ENCODE assay signal across 29 mouse cellular contexts in the genomic region with DNA sequence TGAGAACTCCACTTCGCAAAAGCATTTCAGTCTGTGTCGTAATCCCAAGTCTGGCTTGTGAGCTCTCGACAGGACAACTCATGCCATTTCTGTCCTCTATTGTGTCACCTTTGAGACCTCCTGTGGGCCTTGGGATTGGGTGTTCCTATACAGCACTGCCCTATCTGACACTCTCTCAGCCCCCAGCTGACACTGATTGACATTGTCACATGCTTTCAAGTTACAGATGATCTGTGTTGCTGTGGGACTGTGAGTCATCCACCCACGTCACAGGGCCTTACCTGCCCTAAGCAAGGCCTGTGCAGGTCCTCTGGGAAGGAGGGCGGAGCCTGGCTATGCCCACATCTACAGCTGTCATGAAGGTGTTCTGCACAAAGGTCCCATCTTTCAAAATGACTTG. TPM values are rescaled to one million over a fixed set of nuclear protein-coding genes. Genes with fewer than 3 reads are reported as not detected.
DNase-seq lines count a peak whose midpoint lies in the region; ATAC-seq and TF ChIP-seq lines count a peak whose summit lies in the region.
"Had no signal": no experiment of that assay in that cellular context is flagged by ENCODE, and none has a peak within 500 bp of the region (broad histone marks: within the 10 kb centered on the region; RNA-seq: fewer than 3 reads in every experiment).

No protein-coding gene starts in this region.

- 42% methylated on average over 5 of the region's 5 CpGs for WGBS in liver, adult 2 months
- 82% methylated on average over 5 of the region's 5 CpGs for WGBS in liver, embryonic 12.5 days (ENCODE audit: insufficient replicate concordance)
- WGBS in liver, embryonic 16.5 days (ENCODE audit: insufficient replicate concordance): 74% methylated on average over 5 of the region's 5 CpGs
- 93% methylated on average over 5 of the region's 5 CpGs for WGBS in stomach, embryonic 16.5 days
- 94% methylated on average over 5 of the region's 5 CpGs for WGBS in forebrain, postnatal 0 days

- peak; percentile 51 for DNase-seq in liver, adult 2 months (ENCODE audit: extremely low read depth, low read depth, low spot score)
- DNase-seq in forebrain, postnatal 0 days: no peak
- DNase-seq: adrenal gland, postnatal 10 days; adrenal gland, postnatal 36 days; B cell, adult 2 months; cerebellum, adult 11 months; cerebellum, adult 2 months; cerebellum, adult 9-11 months; cerebellum, postnatal 25 days; gastrocnemius, postnatal 10 days; gastrocnemius, postnatal 36 days had no signal

- no peak overlapping the region for H3K9ac ChIP-seq in liver, adult 2 months (ENCODE audit: low read depth, low read length)
- H3K9ac ChIP-seq in liver, embryonic 12.5 days: no peak overlapping the region
- no peak overlapping the region for H3K9ac ChIP-seq in liver, embryonic 16.5 days (ENCODE audit: low read depth, low read length)
- H3K9ac ChIP-seq in stomach, embryonic 16.5 days (ENCODE audit: low read length): no peak overlapping the region
- no peak overlapping the region for H3K9ac ChIP-seq in forebrain, postnatal 0 days
- H3K9ac ChIP-seq: embryonic facial prominence, embryonic 12.5 days; embryonic facial prominence, embryonic 15.5 days; hindbrain, embryonic 12.5 days had no signal

- peaks cover 23% of the 10 kb centered on the region for H3K4me1 ChIP-seq in liver, adult 2 months (ENCODE audit: control insufficient read depth, insufficient read depth, low read length)
- no peaks in the 10 kb centered on the region for H3K4me1 ChIP-seq in liver, embryonic 12.5 days
- H3K4me1 ChIP-seq in brown adipose tissue, adult 24 weeks (ENCODE audit: control insufficient read depth, insufficient read depth, insufficient read length, low read length): no peaks in the 10 kb centered on the region
- H3K4me1 ChIP-seq in liver, embryonic 16.5 days (ENCODE audit: control insufficient read depth, low read depth, low read length): no peaks in the 10 kb centered on the region; the same call in none of the 2 replicates
- H3K4me1 ChIP-seq in stomach, embryonic 16.5 days (ENCODE audit: control insufficient read depth, insufficient read depth, low read length): 0 out of 2 replicates have a peak, but pooled peaks cover 2% of the 10 kb centered on the region
- no peaks in the 10 kb centered on the region for H3K4me1 ChIP-seq in forebrain, postnatal 0 days (ENCODE audit: insufficient read depth)
- H3K4me1 ChIP-seq: embryonic facial prominence, embryonic 12.5 days; embryonic facial prominence, embryonic 15.5 days; hindbrain, embryonic 12.5 days had no signal

- H3K4me3 ChIP-seq in liver, adult 2 months (ENCODE audit: insufficient read depth, low read depth, low read length): no peak overlapping the region
- H3K4me3 ChIP-seq in liver, embryonic 12.5 days: no peak overlapping the region
- H3K4me3 ChIP-seq in brown adipose tissue, adult 24 weeks (ENCODE audit: insufficient read depth, low read depth, low read length): no peak overlapping the region
- H3K4me3 ChIP-seq in liver, embryonic 16.5 days (ENCODE audit: low read depth, low read length): no peak overlapping the region
- no peak overlapping the region for H3K4me3 ChIP-seq in stomach, embryonic 16.5 days (replicated peaks; ENCODE audit: low read length)
- H3K4me3 ChIP-seq in forebrain, postnatal 0 days (ENCODE audit: low read depth, low read length): no peak overlapping the region
- H3K4me3 ChIP-seq: embryonic facial prominence, embryonic 12.5 days; embryonic facial prominence, embryonic 15.5 days; hindbrain, embryonic 12.5 days had no signal

- no peak overlapping the region for H3K27ac ChIP-seq in liver, adult 2 months (replicated peaks; ENCODE audit: insufficient read depth, low read depth, low read length)
- H3K27ac ChIP-seq in liver, embryonic 12.5 days: no peak overlapping the region
- peak overlapping the region; percentile 54; the same call in 1 of the 2 replicates for H3K27ac ChIP-seq in brown adipose tissue, adult 24 weeks (replicated peaks; ENCODE audit: low read depth, low read length)
- H3K27ac ChIP-seq in liver, embryonic 16.5 days (ENCODE audit: low read length): no peak overlapping the region
- H3K27ac ChIP-seq in stomach, embryonic 16.5 days (ENCODE audit: low read length): no peak overlapping the region
- no peak overlapping the region for H3K27ac ChIP-seq in forebrain, postnatal 0 days (ENCODE audit: low read depth, low read length)
- H3K27ac ChIP-seq: embryonic facial prominence, embryonic 12.5 days; embryonic facial prominence, embryonic 15.5 days; hindbrain, embryonic 12.5 days had no signal

- no peak for ATAC-seq in liver, embryonic 12.5 days
- ATAC-seq in liver, embryonic 16.5 days (ENCODE audit: low read depth): peak; percentile 53; the same call in 1 of the 2 replicates
- ATAC-seq in stomach, embryonic 16.5 days (ENCODE audit: insufficient read depth, low FRiP score): 0 out of 2 replicates have a peak, but pooled peaks have one; percentile 38
- ATAC-seq in forebrain, postnatal 0 days: no peak
- ATAC-seq in megakaryocyte, adult 5-6 weeks (ENCODE audit: poor library complexity, severe bottlenecking): no peak
- ATAC-seq: forebrain, embryonic 14.5 days; hindbrain, embryonic 16.5 days; Patski had no signal

- no peak overlapping the region for H3K4me2 ChIP-seq in liver, embryonic 12.5 days
- no peak overlapping the region for H3K4me2 ChIP-seq in liver, embryonic 16.5 days (ENCODE audit: low read depth, low read length)
- H3K4me2 ChIP-seq in stomach, embryonic 16.5 days (ENCODE audit: low read depth, low read length): no peak overlapping the region
- no peak overlapping the region for H3K4me2 ChIP-seq in forebrain, postnatal 0 days (ENCODE audit: low read depth)
- H3K4me2 ChIP-seq: embryonic facial prominence, embryonic 12.5 days; embryonic facial prominence, embryonic 15.5 days; heart, embryonic 11.5 days; hindbrain, embryonic 12.5 days had no signal

- no peak for TF ChIP-seq POLR2A in liver, adult 2 months (IDR thresholded peaks at IDR 0.05; ENCODE audit: extremely low read depth, insufficient read depth, low read length)

- H3K27me3 ChIP-seq in liver, adult 2 months (ENCODE audit: control insufficient read depth, insufficient read depth, low read length): no peaks in the 10 kb centered on the region
- no peaks in the 10 kb centered on the region for H3K27me3 ChIP-seq in liver, embryonic 12.5 days (replicated peaks)
- no peaks in the 10 kb centered on the region for H3K27me3 ChIP-seq in liver, embryonic 16.5 days (ENCODE audit: control insufficient read depth, insufficient read depth, low read depth, low read length)
- H3K27me3 ChIP-seq in stomach, embryonic 16.5 days (ENCODE audit: control insufficient read depth, insufficient read depth, low read length): no peaks in the 10 kb centered on the region
- H3K27me3 ChIP-seq in forebrain, postnatal 0 days (ENCODE audit: insufficient read depth, low read length): no peaks in the 10 kb centered on the region
- H3K27me3 ChIP-seq: CH12.LX; embryonic facial prominence, embryonic 12.5 days; embryonic facial prominence, embryonic 15.5 days; hindbrain, embryonic 12.5 days; Patski had no signal

- peaks cover 47% of the 10 kb centered on the region for H3K36me3 ChIP-seq in liver, adult 2 months (ENCODE audit: control insufficient read depth, insufficient read depth, low read length)
- peaks cover 81% of the 10 kb centered on the region for H3K36me3 ChIP-seq in liver, embryonic 12.5 days
- H3K36me3 ChIP-seq in liver, embryonic 16.5 days (ENCODE audit: control insufficient read depth, insufficient read depth): peaks cover 10% of the 10 kb centered on the region
- H3K36me3 ChIP-seq in stomach, embryonic 16.5 days (ENCODE audit: control insufficient read depth, insufficient read depth, low read length): peaks cover 25% of the 10 kb centered on the region
- peaks cover 10% of the 10 kb centered on the region; the same call in 1 of the 2 replicates for H3K36me3 ChIP-seq in forebrain, postnatal 0 days (ENCODE audit: insufficient read depth)

- no peaks in the 10 kb centered on the region for H3K79me2 ChIP-seq in liver, adult 2 months (ENCODE audit: control insufficient read depth, insufficient read depth, low read length)

- TF ChIP-seq CTCF in liver, adult 2 months (IDR thresholded peaks at IDR 0.05; ENCODE audit: low read depth, low read length): no peak
- no peak for TF ChIP-seq CTCF in forebrain, postnatal 0 days (IDR thresholded peaks at IDR 0.05; ENCODE audit: low read depth)

- no peaks in the 10 kb centered on the region for H3K9me3 ChIP-seq in liver, embryonic 12.5 days (replicated peaks)
- no peaks in the 10 kb centered on the region for H3K9me3 ChIP-seq in liver, embryonic 16.5 days (replicated peaks; ENCODE audit: control insufficient read depth, low read length)
- H3K9me3 ChIP-seq in stomach, embryonic 16.5 days (replicated peaks; ENCODE audit: control insufficient read depth, low read length): no peaks in the 10 kb centered on the region
- H3K9me3 ChIP-seq in forebrain, postnatal 0 days (ENCODE audit: low read length): no peaks in the 10 kb centered on the region
- H3K9me3 ChIP-seq: embryonic facial prominence, embryonic 12.5 days; embryonic facial prominence, embryonic 15.5 days; G1E; hindbrain, embryonic 12.5 days had no signal

RNA-seq across cellular contexts. Expression of a gene that starts 12.0 kb away (rescaled TPM):
- 320 and 383 TPM in 2 replicates for total RNA-seq in liver, adult 2 months (2014; rRNA removed)
- polyA plus RNA-seq in liver, adult 2 months (2012; rRNA removed): 91.8 and 151 TPM in 2 replicates
- polyA plus RNA-seq in liver, embryonic 12.5 days (2016; fragmentation: Nextera tagmentation; extraction: Ambion mirVana): 51.7 and 53.4 TPM in 2 replicates
- polyA plus RNA-seq in brown adipose tissue, adult 24 weeks (2012; ENCODE audit: insufficient read depth, insufficient read length, missing spikeins): 2,059 and 2,452 TPM in 2 replicates
- 133 and 157 TPM in 2 replicates for polyA plus RNA-seq in liver, embryonic 16.5 days (2015; fragmentation: Nextera tagmentation; extraction: Ambion mirVana)
- 106 and 112 TPM in 2 replicates for polyA plus RNA-seq in stomach, embryonic 16.5 days (2015; fragmentation: Nextera tagmentation; extraction: Ambion mirVana)
- 31.5 and 32.4 TPM in 2 replicates for total RNA-seq in forebrain, postnatal 0 days (2014; rRNA removed)
- 39.7 and 40.1 TPM in 2 replicates for polyA plus RNA-seq in forebrain, postnatal 0 days (2015; fragmentation: Nextera tagmentation; extraction: Ambion mirVana)
- total RNA-seq in megakaryocyte, adult 5-6 weeks (2015): 47.8 and 56.5 TPM in 2 replicates
- 166 and 238 TPM in 2 replicates for total RNA-seq in megakaryocyte, adult 5-6 weeks (2017)

RNA-seq across cellular contexts. Expression of a gene that starts 19.7 kb away (rescaled TPM):
- 57.5 and 57.8 TPM in 2 replicates for total RNA-seq in liver, adult 2 months (2014; rRNA removed)
- polyA plus RNA-seq in liver, adult 2 months (2012; rRNA removed): 26.7 and 38.6 TPM in 2 replicates
- polyA plus RNA-seq in liver, embryonic 12.5 days (2016; fragmentation: Nextera tagmentation; extraction: Ambion mirVana): 60.8 and 62.2 TPM in 2 replicates
- 58.5 and 83.9 TPM in 2 replicates for polyA plus RNA-seq in brown adipose tissue, adult 24 weeks (2012; ENCODE audit: insufficient read depth, insufficient read length, missing spikeins)
- polyA plus RNA-seq in liver, embryonic 16.5 days (2015; fragmentation: Nextera tagmentation; extraction: Ambion mirVana): 29.1 and 35.8 TPM in 2 replicates
- 47.4 and 48.9 TPM in 2 replicates for polyA plus RNA-seq in stomach, embryonic 16.5 days (2015; fragmentation: Nextera tagmentation; extraction: Ambion mirVana)
- total RNA-seq in forebrain, postnatal 0 days (2014; rRNA removed): 69.9 and 71.2 TPM in 2 replicates
- polyA plus RNA-seq in forebrain, postnatal 0 days (2015; fragmentation: Nextera tagmentation; extraction: Ambion mirVana): 56.9 and 58.3 TPM in 2 replicates
- 46.1 and 63.0 TPM in 2 replicates for total RNA-seq in megakaryocyte, adult 5-6 weeks (2015)
- total RNA-seq in megakaryocyte, adult 5-6 weeks (2017): 54.2 and 60.8 TPM in 2 replicates

RNA-seq across cellular contexts. Expression of a gene that starts 26.5 kb away (rescaled TPM):
- 0.07 and 0.09 TPM in 2 replicates for total RNA-seq in liver, adult 2 months (2014; rRNA removed)
- not detected in 2 replicates for polyA plus RNA-seq in liver, adult 2 months (2012; rRNA removed)
- 0.10 and 0.11 TPM in 2 replicates for polyA plus RNA-seq in liver, embryonic 12.5 days (2016; fragmentation: Nextera tagmentation; extraction: Ambion mirVana)
- not detected in 2 replicates for polyA plus RNA-seq in brown adipose tissue, adult 24 weeks (2012; ENCODE audit: insufficient read depth, insufficient read length, missing spikeins)
- polyA plus RNA-seq in liver, embryonic 16.5 days (2015; fragmentation: Nextera tagmentation; extraction: Ambion mirVana): 0.04 TPM in 1 of 2 replicates, not detected in the other
- not detected in 2 replicates for polyA plus RNA-seq in stomach, embryonic 16.5 days (2015; fragmentation: Nextera tagmentation; extraction: Ambion mirVana)
- total RNA-seq in forebrain, postnatal 0 days (2014; rRNA removed): 0.31 and 0.95 TPM in 2 replicates
- 0.05 and 0.13 TPM in 2 replicates for polyA plus RNA-seq in forebrain, postnatal 0 days (2015; fragmentation: Nextera tagmentation; extraction: Ambion mirVana)
- 0.33 TPM in 1 of 2 replicates, not detected in the other for total RNA-seq in megakaryocyte, adult 5-6 weeks (2015)
- total RNA-seq in megakaryocyte, adult 5-6 weeks (2017): 0.04 and 0.08 TPM in 2 replicates
- total RNA-seq: adrenal gland, adult 18-20 months; gastrocnemius, postnatal 36 days; granulocyte monocyte progenitor cell, adult 5-6 weeks had no signal
- polyA plus RNA-seq: G1E had no signal

RNA-seq across cellular contexts. Expression of a gene that starts 40.8 kb away (rescaled TPM):
- not detected in 2 replicates for total RNA-seq in liver, adult 2 months (2014; rRNA removed)
- not detected in 2 replicates for polyA plus RNA-seq in liver, adult 2 months (2012; rRNA removed)
- polyA plus RNA-seq in liver, embryonic 12.5 days (2016; fragmentation: Nextera tagmentation; extraction: Ambion mirVana): 0.20 and 0.36 TPM in 2 replicates
- polyA plus RNA-seq in brown adipose tissue, adult 24 weeks (2012; ENCODE audit: insufficient read depth, insufficient read length, missing spikeins): not detected in 2 replicates
- 0.18 and 0.22 TPM in 2 replicates for polyA plus RNA-seq in liver, embryonic 16.5 days (2015; fragmentation: Nextera tagmentation; extraction: Ambion mirVana)
- polyA plus RNA-seq in stomach, embryonic 16.5 days (2015; fragmentation: Nextera tagmentation; extraction: Ambion mirVana): 0.94 and 1.1 TPM in 2 replicates
- 29.1 and 39.5 TPM in 2 replicates for total RNA-seq in forebrain, postnatal 0 days (2014; rRNA removed)
- 5.7 and 8.4 TPM in 2 replicates for polyA plus RNA-seq in forebrain, postnatal 0 days (2015; fragmentation: Nextera tagmentation; extraction: Ambion mirVana)
- not detected in 2 replicates for total RNA-seq in megakaryocyte, adult 5-6 weeks (2015)
- total RNA-seq in megakaryocyte, adult 5-6 weeks (2017): not detected in 2 replicates
- total RNA-seq: CH12.LX; common myeloid progenitor, adult 5-6 weeks; granulocyte monocyte progenitor cell, adult 5-6 weeks; hematopoietic stem cell, adult 5-6 weeks had no signal
- polyA plus RNA-seq: G1E had no signal

Comparison
In these comparisons a context has a peak if more than half of its experiments do, and no peak if none do; other contexts are left out.
1. ATAC-seq: peak in liver, embryonic 16.5 days (single experiment) and stomach, embryonic 16.5 days (single experiment); none in liver, embryonic 12.5 days (single experiment), forebrain, postnatal 0 days (single experiment) and megakaryocyte, adult 5-6 weeks (single experiment).
2. RNA of a gene that starts 12.0 kb away (polyA plus RNA-seq): 2,059 to 2,452 TPM in brown adipose tissue, adult 24 weeks; 133 to 157 TPM in liver, embryonic 16.5 days, 106 to 112 TPM in stomach, embryonic 16.5 days, 91.8 to 151 TPM in liver, adult 2 months, 51.7 to 53.4 TPM in liver, embryonic 12.5 days and 39.7 to 40.1 TPM in forebrain, postnatal 0 days; every median in the first group is over 10 times any median in the second.